Mouse (Mus musculus): Measurements from ENCODE around the gene B4galnt3.

- TF ChIP-seq POLR2A (IDR thresholded peaks at IDR 0.05; ENCODE audit: low read depth, low read length) (no peak), CTCF (IDR thresholded peaks at IDR 0.05; ENCODE audit: extremely low read depth, insufficient read length, insufficient replicate concordance, low read depth, low read length) (no peak)
Measured at GRCm38 (mm10) chr6:120199638-120200394, 94.5 kb downstream of the B4galnt3 start.

Measured in small intestine, adult 2 months (tissue).